Mouse (Mus musculus): ENCODE measurements around the gene Ndufa7. TPM values are rescaled to one million over a fixed set of nuclear protein-coding genes. Genes with fewer than 3 reads are reported as not detected.
"Not testable (repeated sequence)": the region's sequence is repeated elsewhere in the genome, so short reads cannot be mapped to it uniquely, and the experiment has no call there.

Ndufa7 gene
- polyA plus RNA-seq, 1 experiment from 2014 or later: 707 TPM

GRCm38 (mm10) chr17:33842966-33843795 lies 18.8 kb downstream of the Ndufa7 start, which contains the start of gene Cd320:
TSS of gene Cd320 (plus strand) at chr17:33843091.
- Histone ChIP-seq H3K9me3 (ENCODE audit: control insufficient read depth, low read length) (no peaks in the 10 kb centered on the region), H3K36me3 (ENCODE audit: control insufficient read depth, insufficient read depth, low read length) (peaks cover 24% of the 10 kb centered on the region), H3K27me3 (ENCODE audit: control insufficient read depth, insufficient read depth, low read length) (no peaks in the 10 kb centered on the region), H3K4me3 (ENCODE audit: control insufficient read depth in 1 of 2, insufficient read depth in 1 of 2, low read depth in 1 of 2, low read length in 2 of 2) (peak within 1 kb of the TSS; percentile 63 to 89), H3K27ac (replicated peaks in 1 of 2; ENCODE audit: control insufficient read depth in 1 of 2, insufficient read depth in 1 of 2, low read depth in 2 of 2, low read length in 2 of 2) (0 out of 4 replicates have a peak within 1 kb of the TSS, but pooled peaks of 1 of the 2 experiments have one; percentile 19), H3K4me1 (ENCODE audit: control insufficient read depth in 2 of 2, insufficient read depth in 2 of 2, low read length in 2 of 2) (peaks cover 3 to 4% of the 10 kb centered on the region in 2 experiments; a peak in 1 of 4 replicates), H3K4me2 (ENCODE audit: low read length) (peak within 1 kb of the TSS; percentile 93), H3K9ac (ENCODE audit: low read length) (peak within 1 kb of the TSS; percentile 81)
- WGBS: under 1% methylated on average over 45 of the region's 45 CpGs
- peak; percentile 82 for ATAC-seq (ENCODE audit: insufficient number of reproducible peaks, insufficient read depth, low FRiP score, low read depth)

DNA sequence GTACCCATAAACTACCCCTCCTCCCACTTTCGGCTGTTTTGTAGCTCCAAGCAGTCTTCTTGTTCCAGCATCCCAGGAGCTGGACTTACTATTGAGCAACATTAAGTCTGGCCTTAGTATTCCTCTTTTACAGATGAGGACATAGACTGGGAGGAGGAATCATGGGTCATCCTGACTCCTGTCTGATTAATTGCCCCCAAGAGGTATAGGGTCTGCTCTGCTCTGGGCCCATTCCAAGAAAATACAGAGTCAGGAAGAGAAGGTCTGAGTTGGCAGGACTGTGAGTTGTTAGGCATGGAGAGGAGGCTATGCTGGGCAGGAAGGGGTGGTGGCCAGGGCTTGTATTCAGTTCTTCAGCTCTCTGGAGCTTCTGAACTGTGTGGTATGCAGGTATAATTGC lies 19.8 kb downstream of the Ndufa7 start:
- Histone ChIP-seq H3K4me1 (ENCODE audit: control insufficient read depth in 2 of 2, insufficient read depth in 2 of 2, low read length in 2 of 2) (peaks cover 3 to 4% of the 10 kb centered on the region in 2 experiments; a peak in 1 of 4 replicates), H3K9ac (ENCODE audit: low read length) (no peak overlapping the region), H3K27me3 (ENCODE audit: control insufficient read depth, insufficient read depth, low read length) (no peaks in the 10 kb centered on the region), H3K4me3 (ENCODE audit: control insufficient read depth in 1 of 2, insufficient read depth in 1 of 2, low read depth in 1 of 2, low read length in 2 of 2) (no peak overlapping the region), H3K9me3 (ENCODE audit: control insufficient read depth, low read length) (no peaks in the 10 kb centered on the region), H3K27ac (replicated peaks in 1 of 2; ENCODE audit: control insufficient read depth in 1 of 2, insufficient read depth in 1 of 2, low read depth in 2 of 2, low read length in 2 of 2) (no peak overlapping the region), H3K4me2 (ENCODE audit: low read length) (no peak overlapping the region), H3K36me3 (ENCODE audit: control insufficient read depth, insufficient read depth, low read length) (peaks cover 22% of the 10 kb centered on the region)
- ATAC-seq (ENCODE audit: insufficient number of reproducible peaks, insufficient read depth, low FRiP score, low read depth): no peak
- whole genome bisulfite sequencing: 76% methylated on average over 1 of the region's 1 CpGs

GRCm38 (mm10) chr17:33848139-33848538 lies 23.8 kb downstream of the Ndufa7 start:
- no peak overlapping the region for H3K4me2 ChIP-seq (ENCODE audit: low read length)
- peaks cover 9% of the 10 kb centered on the region; the same call in 1 of the 2 replicates for H3K36me3 ChIP-seq (ENCODE audit: control insufficient read depth, insufficient read depth, low read length)
- peaks cover 3 to 4% of the 10 kb centered on the region in 2 experiments; a peak in 1 of 4 replicates for H3K4me1 ChIP-seq (ENCODE audit: control insufficient read depth in 2 of 2, insufficient read depth in 2 of 2, low read length in 2 of 2)
- ATAC-seq (ENCODE audit: insufficient number of reproducible peaks, insufficient read depth, low FRiP score, low read depth): no peak
- no peak overlapping the region for H3K27ac ChIP-seq (replicated peaks in 1 of 2; ENCODE audit: control insufficient read depth in 1 of 2, insufficient read depth in 1 of 2, low read depth in 2 of 2, low read length in 2 of 2)
- no peaks in the 10 kb centered on the region for H3K27me3 ChIP-seq (ENCODE audit: control insufficient read depth, insufficient read depth, low read length)
- no peak overlapping the region for H3K4me3 ChIP-seq (ENCODE audit: control insufficient read depth in 1 of 2, insufficient read depth in 1 of 2, low read depth in 1 of 2, low read length in 2 of 2)
- no peaks in the 10 kb centered on the region for H3K9me3 ChIP-seq (ENCODE audit: control insufficient read depth, low read length)
- WGBS: 65% methylated on average over 8 of the region's 8 CpGs
- no peak overlapping the region for H3K9ac ChIP-seq (ENCODE audit: low read length)

- no peaks in the 10 kb centered on the region for H3K27me3 ChIP-seq (ENCODE audit: control insufficient read depth, insufficient read depth, low read length)
- H3K4me2 ChIP-seq (ENCODE audit: low read length): no peak overlapping the region
- no peaks in the 10 kb centered on the region for H3K9me3 ChIP-seq (ENCODE audit: control insufficient read depth, low read length)
- 56% methylated on average over 1 of the region's 1 CpGs for WGBS
- no peaks in the 10 kb centered on the region for H3K4me1 ChIP-seq (ENCODE audit: control insufficient read depth in 2 of 2, insufficient read depth in 2 of 2, low read length in 2 of 2)
- H3K4me3 ChIP-seq (ENCODE audit: control insufficient read depth in 1 of 2, insufficient read depth in 1 of 2, low read depth in 1 of 2, low read length in 2 of 2): no peak overlapping the region
- no peak for ATAC-seq (ENCODE audit: insufficient number of reproducible peaks, insufficient read depth, low FRiP score, low read depth)
- no peak overlapping the region for H3K27ac ChIP-seq (replicated peaks in 1 of 2; ENCODE audit: control insufficient read depth in 1 of 2, insufficient read depth in 1 of 2, low read depth in 2 of 2, low read length in 2 of 2)
- peaks cover 9% of the 10 kb centered on the region; the same call in 1 of the 2 replicates for H3K36me3 ChIP-seq (ENCODE audit: control insufficient read depth, insufficient read depth, low read length)
- no peak overlapping the region for H3K9ac ChIP-seq (ENCODE audit: low read length)
Measured at GRCm38 (mm10) chr17:33851331-33851730, 27.0 kb downstream of the Ndufa7 start.

DNA sequence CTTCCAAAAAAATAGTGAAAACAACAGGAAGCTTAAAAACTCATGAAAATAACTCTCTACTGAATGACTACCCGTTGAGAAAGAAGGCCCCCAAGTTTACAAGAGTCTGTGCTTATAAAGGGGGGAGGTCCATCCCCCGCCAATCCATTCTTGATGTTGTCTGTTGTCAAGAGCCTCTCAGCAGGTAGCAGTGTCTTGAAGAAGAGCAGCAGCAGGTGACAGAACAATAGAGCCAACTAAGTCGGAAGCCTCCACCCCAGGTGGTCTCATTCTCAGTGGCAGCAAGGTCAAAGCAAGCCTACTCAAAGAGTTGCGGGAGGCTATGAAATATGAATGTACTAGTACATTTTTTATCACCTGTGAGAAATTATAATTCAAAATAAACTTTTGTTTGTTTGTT lies 33.4 kb downstream of the Ndufa7 start:
- no peak overlapping the region for H3K4me2 ChIP-seq (ENCODE audit: low read length)
- ATAC-seq (ENCODE audit: insufficient number of reproducible peaks, insufficient read depth, low FRiP score, low read depth): no peak
- WGBS: 80% methylated on average over 4 of the region's 4 CpGs
- H3K9ac ChIP-seq (ENCODE audit: low read length): no peak overlapping the region
- no peaks in the 10 kb centered on the region for H3K36me3 ChIP-seq (ENCODE audit: control insufficient read depth, insufficient read depth, low read length)
- H3K4me3 ChIP-seq (ENCODE audit: control insufficient read depth in 1 of 2, insufficient read depth in 1 of 2, low read depth in 1 of 2, low read length in 2 of 2): no peak overlapping the region
- H3K9me3 ChIP-seq (ENCODE audit: control insufficient read depth, low read length): no peaks in the 10 kb centered on the region; the same call in 1 of the 2 replicates
- H3K27me3 ChIP-seq (ENCODE audit: control insufficient read depth, insufficient read depth, low read length): no peaks in the 10 kb centered on the region
- no peaks in the 10 kb centered on the region for H3K4me1 ChIP-seq (ENCODE audit: control insufficient read depth in 2 of 2, insufficient read depth in 2 of 2, low read length in 2 of 2)
- H3K27ac ChIP-seq (replicated peaks in 1 of 2; ENCODE audit: control insufficient read depth in 1 of 2, insufficient read depth in 1 of 2, low read depth in 2 of 2, low read length in 2 of 2): no peak overlapping the region

- H3K9me3 ChIP-seq (ENCODE audit: control insufficient read depth, low read length): no peaks in the 10 kb centered on the region
Measured at GRCm38 (mm10) chr17:33865330-33866030, 41.1 kb downstream of the Ndufa7 start.

GRCm38 (mm10) chr17:33873537-33873936 lies 49.2 kb downstream of the Ndufa7 start, which contains the start of gene Gm7029:
TSS of gene Gm7029 (plus strand) at chr17:33873837.
- ATAC-seq (ENCODE audit: insufficient number of reproducible peaks, insufficient read depth, low FRiP score, low read depth); H3K4me1 ChIP-seq (ENCODE audit: control insufficient read depth in 2 of 2, insufficient read depth in 2 of 2, low read length in 2 of 2); H3K4me3 ChIP-seq (ENCODE audit: control insufficient read depth in 1 of 2, insufficient read depth in 1 of 2, low read depth in 1 of 2, low read length in 2 of 2); H3K9me3 ChIP-seq (ENCODE audit: control insufficient read depth, low read length); H3K4me2 ChIP-seq (ENCODE audit: low read length); H3K9ac ChIP-seq (ENCODE audit: low read length); H3K27me3 ChIP-seq (ENCODE audit: control insufficient read depth, insufficient read depth, low read length); H3K27ac ChIP-seq (replicated peaks in 1 of 2; ENCODE audit: control insufficient read depth in 1 of 2, insufficient read depth in 1 of 2, low read depth in 2 of 2, low read length in 2 of 2): not testable (repeated sequence)
- H3K36me3 ChIP-seq (ENCODE audit: control insufficient read depth, insufficient read depth, low read length): peaks cover 30% of the 10 kb centered on the region
- WGBS: 76% methylated on average over 3 of the region's 12 CpGs

More at GRCm38 (mm10) chr17:33865330-33866030, 41.1 kb downstream of the Ndufa7 start:
- Histone ChIP-seq H3K36me3 (ENCODE audit: control insufficient read depth, insufficient read depth, low read length) (no peaks in the 10 kb centered on the region), H3K4me2 (ENCODE audit: low read length) (0 out of 2 replicates have a peak overlapping the region, but pooled peaks have one; percentile 18), H3K27ac (replicated peaks in 1 of 2; ENCODE audit: control insufficient read depth in 1 of 2, insufficient read depth in 1 of 2, low read depth in 2 of 2, low read length in 2 of 2) (no peak overlapping the region), H3K9ac (ENCODE audit: low read length) (0 out of 2 replicates have a peak overlapping the region, but pooled peaks have one; percentile 21), H3K4me3 (ENCODE audit: control insufficient read depth in 1 of 2, insufficient read depth in 1 of 2, low read depth in 1 of 2, low read length in 2 of 2) (no peak overlapping the region), H3K4me1 (ENCODE audit: control insufficient read depth in 2 of 2, insufficient read depth in 2 of 2, low read length in 2 of 2) (no peaks in the 10 kb centered on the region; a peak in 1 of 4 replicates), H3K27me3 (ENCODE audit: control insufficient read depth, insufficient read depth, low read length) (no peaks in the 10 kb centered on the region)
- WGBS: 21% methylated on average over 7 of the region's 9 CpGs
- ATAC-seq (ENCODE audit: insufficient number of reproducible peaks, insufficient read depth, low FRiP score, low read depth): no peak

All from heart, embryonic 14.5 days (tissue).